Comparison of ENCODE assay signal across 8 mouse cellular contexts in genomic region chr3:82995368-82995767, GRCm38 (mm10). TPM values are rescaled to one million over a fixed set of nuclear protein-coding genes. Genes with fewer than 3 reads are reported as not detected.
DNase-seq lines count a peak whose midpoint lies in the region; ATAC-seq and TF ChIP-seq lines count a peak whose summit lies in the region.

No protein-coding gene starts in this region.

- 2% methylated on average over 24 of the region's 24 CpGs for WGBS in forebrain, embryonic 15.5 days
- WGBS in limb, embryonic 10.5 days: 3% methylated on average over 24 of the region's 24 CpGs
- 1% methylated on average over 24 of the region's 24 CpGs for WGBS in midbrain, embryonic 11.5 days

- H3K4me3 ChIP-seq in ES-Bruce4 (ENCODE audit: low read depth, low read length): peak overlapping the region; percentile 35
- H3K4me3 ChIP-seq in forebrain, embryonic 15.5 days: peak overlapping the region; percentile 25
- H3K4me3 ChIP-seq in limb, embryonic 10.5 days: peak overlapping the region; percentile 35
- H3K4me3 ChIP-seq in midbrain, embryonic 11.5 days (ENCODE audit: low read depth, low read length): no peak overlapping the region

- no peak for TF ChIP-seq EP300 in ES-Bruce4 (IDR thresholded peaks at IDR 0.05; ENCODE audit: insufficient read depth, low read depth, low read length)

- peak; percentile 27; the same call in 1 of the 2 replicates for ATAC-seq in forebrain, embryonic 15.5 days (replicated peaks)
- ATAC-seq in midbrain, embryonic 11.5 days (ENCODE audit: low FRiP score): peak; percentile 80

- H3K27ac ChIP-seq in ES-Bruce4 (ENCODE audit: insufficient read depth, low read length): no peak overlapping the region
- H3K27ac ChIP-seq in forebrain, embryonic 15.5 days (replicated peaks): no peak overlapping the region
- H3K27ac ChIP-seq in limb, embryonic 10.5 days: no peak overlapping the region
- no peak overlapping the region for H3K27ac ChIP-seq in midbrain, embryonic 11.5 days (ENCODE audit: low read depth, low read length)

- peak; percentile 35 for TF ChIP-seq CTCF in ES-Bruce4 (IDR thresholded peaks at IDR 0.05; ENCODE audit: low read depth, low read length)

- H3K27me3 ChIP-seq in ES-Bruce4 (ENCODE audit: control insufficient read depth, insufficient read depth, low read length, poor library complexity, severe bottlenecking): no peaks in the 10 kb centered on the region
- H3K27me3 ChIP-seq in forebrain, embryonic 15.5 days: no peaks in the 10 kb centered on the region
- peaks cover 28% of the 10 kb centered on the region for H3K27me3 ChIP-seq in limb, embryonic 10.5 days (ENCODE audit: low read depth, poor library complexity, severe bottlenecking)
- no peaks in the 10 kb centered on the region for H3K27me3 ChIP-seq in midbrain, embryonic 11.5 days (ENCODE audit: control insufficient read depth, insufficient read depth, low read length)

- DNase-seq in adrenal gland, postnatal 25 days: peak; percentile 68
- DNase-seq in heart, postnatal 4 days: peak; percentile 83
- peak; percentile 86 for DNase-seq in limb, embryonic 10.5 days (ENCODE audit: low spot score)
- DNase-seq in midbrain, embryonic 11.5 days (ENCODE audit: low spot score, missing footprints): peak; percentile 93
- peak; percentile 41 for DNase-seq in urinary bladder, adult 2 months (ENCODE audit: low spot score)
- no peak for DNase-seq in natural killer cell, adult 2 months (ENCODE audit: low spot score in 2 of 2)

- H3K9me3 ChIP-seq in ES-Bruce4 (replicated peaks; ENCODE audit: control insufficient read depth, insufficient read depth, low read length, poor library complexity, severe bottlenecking): no peaks in the 10 kb centered on the region
- no peaks in the 10 kb centered on the region for H3K9me3 ChIP-seq in forebrain, embryonic 15.5 days
- H3K9me3 ChIP-seq in limb, embryonic 10.5 days (replicated peaks): no peaks in the 10 kb centered on the region
- H3K9me3 ChIP-seq in midbrain, embryonic 11.5 days (ENCODE audit: control insufficient read depth, low read length): no peaks in the 10 kb centered on the region

- no peak overlapping the region for H3K9ac ChIP-seq in ES-Bruce4 (ENCODE audit: low read depth, poor library complexity, severe bottlenecking)
- H3K9ac ChIP-seq in forebrain, embryonic 15.5 days (replicated peaks): no peak overlapping the region; the same call in 1 of the 2 replicates
- no peak overlapping the region for H3K9ac ChIP-seq in midbrain, embryonic 11.5 days (ENCODE audit: low read length)

- no peaks in the 10 kb centered on the region for H3K36me3 ChIP-seq in ES-Bruce4 (ENCODE audit: control insufficient read depth, insufficient read depth, low read length, poor library complexity, severe bottlenecking)
- H3K36me3 ChIP-seq in forebrain, embryonic 15.5 days: no peaks in the 10 kb centered on the region
- no peaks in the 10 kb centered on the region for H3K36me3 ChIP-seq in limb, embryonic 10.5 days
- no peaks in the 10 kb centered on the region for H3K36me3 ChIP-seq in midbrain, embryonic 11.5 days (ENCODE audit: control insufficient read depth, insufficient read depth, low read length)

- peaks cover 3% of the 10 kb centered on the region for H3K4me1 ChIP-seq in ES-Bruce4 (ENCODE audit: control insufficient read depth, insufficient read depth, low read length)
- H3K4me1 ChIP-seq in forebrain, embryonic 15.5 days: peaks cover 9% of the 10 kb centered on the region
- peaks cover 8% of the 10 kb centered on the region for H3K4me1 ChIP-seq in limb, embryonic 10.5 days
- H3K4me1 ChIP-seq in midbrain, embryonic 11.5 days (ENCODE audit: control insufficient read depth, insufficient read depth, low read length): peaks cover 6% of the 10 kb centered on the region; the same call in 1 of the 2 replicates

- peak overlapping the region; percentile 43 for H3K4me2 ChIP-seq in forebrain, embryonic 15.5 days (replicated peaks)
- peak overlapping the region; percentile 44 for H3K4me2 ChIP-seq in midbrain, embryonic 11.5 days

- no peak for TF ChIP-seq POLR2A in ES-Bruce4 (IDR thresholded peaks at IDR 0.05; ENCODE audit: insufficient read depth, low read length)

RNA-seq across cellular contexts. Expression of gene Fgg, which starts 12.2 kb away (rescaled TPM):
- polyA plus RNA-seq in ES-Bruce4 (2011; ENCODE audit: insufficient read depth, insufficient read length, low read depth, missing spikeins): 0.40 and 0.94 TPM in 2 replicates
- total RNA-seq in adrenal gland, postnatal 25 days (2021): 0.24 and 23.1 TPM in 2 replicates
- polyA plus RNA-seq in forebrain, embryonic 15.5 days (2015; fragmentation: Nextera tagmentation; extraction: Ambion mirVana): 2.9 TPM in 1 of 2 replicates, not detected in the other
- under 1 TPM; 0.16 to 0.36 TPM for total RNA-seq in heart, postnatal 4 days (2021)
- 0.09 and 0.24 TPM in 2 replicates for polyA plus RNA-seq in limb, embryonic 10.5 days (2016; fragmentation: Nextera tagmentation; extraction: Ambion mirVana)
- not detected in 2 replicates for polyA plus RNA-seq in midbrain, embryonic 11.5 days (2014; fragmentation: Nextera tagmentation; extraction: Ambion mirVana)
- polyA plus RNA-seq in urinary bladder, adult 2 months (2012; rRNA removed): 0.44 TPM in 1 of 2 replicates, not detected in the other

RNA-seq across cellular contexts. Expression of gene Fga, which starts 30.5 kb away (rescaled TPM):
- polyA plus RNA-seq in ES-Bruce4 (2011; ENCODE audit: insufficient read depth, insufficient read length, low read depth, missing spikeins): not detected in 2 replicates
- total RNA-seq in adrenal gland, postnatal 25 days (2021): 0.18 and 34.4 TPM in 2 replicates
- 0.79 TPM in 1 of 2 replicates, not detected in the other for polyA plus RNA-seq in forebrain, embryonic 15.5 days (2015; fragmentation: Nextera tagmentation; extraction: Ambion mirVana)
- total RNA-seq in heart, postnatal 4 days (2021): under 1 TPM; 0.11 to 0.21 TPM
- polyA plus RNA-seq in limb, embryonic 10.5 days (2016; fragmentation: Nextera tagmentation; extraction: Ambion mirVana): not detected in 2 replicates
- not detected in 2 replicates for polyA plus RNA-seq in midbrain, embryonic 11.5 days (2014; fragmentation: Nextera tagmentation; extraction: Ambion mirVana)
- 0.27 TPM in 1 of 2 replicates, not detected in the other for polyA plus RNA-seq in urinary bladder, adult 2 months (2012; rRNA removed)

RNA-seq across cellular contexts. Expression of gene Fgb, which starts 54.3 kb away (rescaled TPM):
- not detected in 2 replicates for polyA plus RNA-seq in ES-Bruce4 (2011; ENCODE audit: insufficient read depth, insufficient read length, low read depth, missing spikeins)
- total RNA-seq in adrenal gland, postnatal 25 days (2021): 17.5 TPM in 1 of 2 replicates, not detected in the other
- 0.27 TPM in 1 of 2 replicates, not detected in the other for polyA plus RNA-seq in forebrain, embryonic 15.5 days (2015; fragmentation: Nextera tagmentation; extraction: Ambion mirVana)
- total RNA-seq in heart, postnatal 4 days (2021): under 1 TPM in 1 of 2 experiments, not detected in 1; 0.12 TPM
- 0.06 TPM in 1 of 2 replicates, not detected in the other for polyA plus RNA-seq in limb, embryonic 10.5 days (2016; fragmentation: Nextera tagmentation; extraction: Ambion mirVana)
- polyA plus RNA-seq in midbrain, embryonic 11.5 days (2014; fragmentation: Nextera tagmentation; extraction: Ambion mirVana): not detected in 2 replicates
- 0.01 and 0.25 TPM in 2 replicates for polyA plus RNA-seq in urinary bladder, adult 2 months (2012; rRNA removed)

RNA-seq across cellular contexts. Expression of gene Plrg1, which starts 60.0 kb away (rescaled TPM):
- polyA plus RNA-seq in ES-Bruce4 (2011; ENCODE audit: insufficient read depth, insufficient read length, low read depth, missing spikeins): 87.1 and 88.1 TPM in 2 replicates
- 50.1 and 51.6 TPM in 2 replicates for total RNA-seq in adrenal gland, postnatal 25 days (2021)
- 114 and 118 TPM in 2 replicates for polyA plus RNA-seq in forebrain, embryonic 15.5 days (2015; fragmentation: Nextera tagmentation; extraction: Ambion mirVana)
- 10 to 100 TPM; 34.9 to 37.4 TPM for total RNA-seq in heart, postnatal 4 days (2021)
- polyA plus RNA-seq in limb, embryonic 10.5 days (2016; fragmentation: Nextera tagmentation; extraction: Ambion mirVana): 135 and 140 TPM in 2 replicates
- polyA plus RNA-seq in midbrain, embryonic 11.5 days (2014; fragmentation: Nextera tagmentation; extraction: Ambion mirVana): 142 and 144 TPM in 2 replicates
- polyA plus RNA-seq in urinary bladder, adult 2 months (2012; rRNA removed): 47.6 and 52.4 TPM in 2 replicates

Comparison
In these comparisons a context has a peak if more than half of its experiments do, and no peak if none do; other contexts are left out.
1. DNase-seq: peak in adrenal gland, postnatal 25 days (single experiment), heart, postnatal 4 days (single experiment), limb, embryonic 10.5 days (single experiment), midbrain, embryonic 11.5 days (single experiment) and urinary bladder, adult 2 months (single experiment); none in natural killer cell, adult 2 months (0 of 2).